Mouse (Mus musculus) inflammation-experienced regulatory T-cells, adult 6 months (primary cell): ENCODE data around the gene Lasp1. TPM values are rescaled to one million over a fixed set of nuclear protein-coding genes. Genes with fewer than 3 reads are reported as not detected.
"Not testable (repeated sequence)": the region's sequence is repeated elsewhere in the genome, so short reads cannot be mapped to it uniquely, and the experiment has no call there.

Source experiments
- ATAC-seq: one replicate; pipeline ENCODE4 v1.8.0; 2017
- polyA plus RNA-seq, 3 experiments: library from polyadenylated mRNA; unstranded; fragments of 100-300 nt; shearing (Covaris generic); gene quantifications; one replicate each; pipeline ENCODE4 v1.2.1; 2017

Gene Lasp1
- polyA plus RNA-seq: 10 to 100 TPM; 38.6 to 64.7 (median 40.7) TPM

GRCm38 (mm10) chr11:97798782-97799145 is at the start of gene Lasp1:
Lasp1 (plus strand) TSS chr11:97799000.
- ATAC-seq: peak; percentile 34

- no peak for ATAC-seq
These were observed 45.5 kb upstream of the Lasp1 start for GRCm38 (mm10) chr11:97753277-97753676.

- ATAC-seq: no peak
These were observed 40.7 kb upstream of the Lasp1 start for GRCm38 (mm10) chr11:97758125-97758524.

- ATAC-seq: no peak
These were observed 39.9 kb upstream of the Lasp1 start for GRCm38 (mm10) chr11:97758942-97759341.

GRCm38 (mm10) chr11:97761638-97762037 is 37.2 kb upstream of the Lasp1 start:
- no peak for ATAC-seq

GRCm38 (mm10) chr11:97766154-97766881 is 32.5 kb upstream of the Lasp1 start, which contains the start of gene Cwc25:
Cwc25 (minus strand) TSS chr11:97766556.
- peak; percentile 98 for ATAC-seq

- no peak for ATAC-seq
These were observed 29.1 kb upstream of the Lasp1 start for GRCm38 (mm10) chr11:97769704-97770103.

GRCm38 (mm10) chr11:97771410-97771809 is 27.4 kb upstream of the Lasp1 start:
- ATAC-seq: no peak

GRCm38 (mm10) chr11:97775186-97775585 is 23.6 kb upstream of the Lasp1 start:
- ATAC-seq: no peak

- ATAC-seq: no peak
These were observed 22.8 kb upstream of the Lasp1 start, which contains the start of gene 1700001P01Rik for GRCm38 (mm10) chr11:97775808-97776496. 1700001P01Rik (minus strand) TSS chr11:97775918.

GRCm38 (mm10) chr11:97776497-97777128 is 22.2 kb upstream of the Lasp1 start:
- ATAC-seq: no peak

GRCm38 (mm10) chr11:97777129-97777529 is 21.7 kb upstream of the Lasp1 start:
- ATAC-seq: no peak

GRCm38 (mm10) chr11:97778918-97779317 is 19.9 kb upstream of the Lasp1 start:
- ATAC-seq: no peak

- ATAC-seq: no peak
These were observed 18.7 kb upstream of the Lasp1 start for GRCm38 (mm10) chr11:97779968-97780701.

GRCm38 (mm10) chr11:97781478-97781831 is 17.3 kb upstream of the Lasp1 start:
- no peak for ATAC-seq

GRCm38 (mm10) chr11:97781832-97782563 is 16.8 kb upstream of the Lasp1 start, which contains the start of gene Rpl23:
Rpl23 (minus strand) TSS chr11:97782437.
- peak; percentile 85 for ATAC-seq

- ATAC-seq: peak; percentile 9
These were observed 16.3 kb upstream of the Lasp1 start for GRCm38 (mm10) chr11:97782564-97782895.

GRCm38 (mm10) chr11:97787961-97788360 is 10.8 kb upstream of the Lasp1 start:
- ATAC-seq: no peak

- ATAC-seq: no peak
These were observed 9.1 kb upstream of the Lasp1 start for GRCm38 (mm10) chr11:97789727-97790126.

- ATAC-seq: not testable (repeated sequence)
These were observed 7.9 kb upstream of the Lasp1 start for GRCm38 (mm10) chr11:97790778-97791438.

- ATAC-seq: peak; percentile 65
These were observed 5.6 kb upstream of the Lasp1 start for GRCm38 (mm10) chr11:97793165-97793564.

GRCm38 (mm10) chr11:97796910-97797309 is 1.9 kb upstream of the Lasp1 start:
- ATAC-seq: no peak
